Mouse (Mus musculus) Patski (cell line): ENCODE data around the gene Paqr9. TPM values are rescaled to one million over a fixed set of nuclear protein-coding genes. Genes with fewer than 3 reads are reported as not detected.
"Not testable (repeated sequence)": the region's sequence is repeated elsewhere in the genome, so short reads cannot be mapped to it uniquely, and the experiment has no call there.

Experiments used
- ATAC-seq: fragments of 100-300 bp; one replicate; pipeline ENCODE4 v1.8.0; 2021
- CTCF ChIA-PET: fragments of 350-600 bp; sonication (Branson Sonifier 250); formaldehyde crosslinking; loops from one replicate; lab custom pipeline; 2022; ENCODE audit warnings: inconsistent platforms; lab: Charles Lee
- POLR2A ChIA-PET: fragments of 350-600 bp; sonication (Branson Sonifier 250); formaldehyde crosslinking; loops from one replicate; lab custom pipeline; 2022; ENCODE audit warnings: antibody characterized with exemption, inconsistent platforms; lab: Charles Lee
- DNase-seq: peaks from one replicate; pipeline ENCODE4 v3.0.0-alpha.2; 2011; ENCODE audit warnings: low read depth, low spot score
- H3K27me3 ChIP-seq: fragments of 371-371 bp; one replicate; pipeline ENCODE4 v1.5.1; 2021
- CTCF ChIP-seq: fragments of 100-300 bp; IDR thresholded peaks from one replicate; pipeline ENCODE4 v1.5.1; 2021
- in situ Hi-C: fragments of 300-500 bp; cut with MboI; formaldehyde crosslinking; loops from 3 replicates; pipeline ENCODE4 v1.11.1; 2018; ENCODE audit warnings: low pct_unique_long_range_greater_than_20kb, mixed read lengths
- polyA plus RNA-seq: library from polyadenylated mRNA; unstranded; gene quantifications from one replicate; pipeline ENCODE4 v1.2.3, GENCODE M21; 2021

Paqr9 gene
- polyA plus RNA-seq: 1.6 TPM

DNA sequence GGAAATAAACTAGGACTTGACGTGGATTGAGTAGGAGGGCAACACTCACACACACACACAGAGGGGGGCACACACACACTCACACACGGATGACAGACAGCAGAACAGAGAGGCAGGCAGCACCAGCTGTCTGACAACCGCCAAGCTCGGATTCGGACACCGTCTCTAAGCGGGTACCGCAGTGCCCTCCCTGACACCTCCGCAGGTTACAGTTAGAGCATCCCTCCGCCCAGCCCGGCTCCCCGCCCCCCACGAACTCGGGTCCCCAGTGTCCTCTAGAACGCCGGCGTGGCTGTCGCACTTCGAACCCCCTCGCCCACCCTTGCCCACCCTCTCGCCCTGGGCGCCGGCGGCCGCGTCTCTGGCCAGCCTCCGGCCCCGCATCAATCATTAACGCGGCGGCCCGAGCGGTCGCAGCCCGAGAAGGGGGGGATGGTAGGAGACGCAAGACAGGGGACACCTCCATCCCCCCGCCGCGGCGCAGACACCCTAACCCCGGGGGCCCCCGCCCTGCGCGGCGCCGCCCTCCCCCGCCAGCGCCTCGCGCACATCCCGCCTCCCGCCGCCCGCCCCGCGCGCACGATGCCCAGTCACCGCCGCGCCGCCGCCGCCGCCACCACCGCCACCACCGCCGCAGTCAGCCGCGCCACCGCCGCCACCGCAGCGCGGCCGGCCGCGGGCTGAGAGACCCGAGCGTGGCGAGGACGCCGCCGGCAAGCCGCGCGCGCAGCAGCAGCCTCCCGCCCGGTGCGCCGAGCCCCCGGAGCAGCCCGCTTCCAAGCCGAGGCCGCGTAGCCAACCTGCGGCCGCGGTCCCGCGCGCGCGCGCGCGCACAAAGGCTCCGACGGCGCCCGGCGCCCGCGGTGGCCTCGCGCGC lies at the start of gene Paqr9:
Gene Paqr9, plus strand, starts transcription at position 599 of the 877 bp plus-strand sequence.
- in situ Hi-C loops: no loop called here
- DNase-seq (no peak), ATAC-seq (peak; percentile 56)
- no peak for TF ChIP-seq CTCF
- POLR2A ChIA-PET: interaction anchor here (1.0 kb wide), 1 partner anchor 81 kb away, joined by 9 read pairs; no protein-coding TSS in a partner anchor
- no peaks in the 10 kb centered on the region for H3K27me3 ChIP-seq
- CTCF ChIA-PET: interaction anchor here (1.1 kb wide), 1 partner anchor 9 kb away, joined by 3 read pairs; no protein-coding TSS in a partner anchor

DNA sequence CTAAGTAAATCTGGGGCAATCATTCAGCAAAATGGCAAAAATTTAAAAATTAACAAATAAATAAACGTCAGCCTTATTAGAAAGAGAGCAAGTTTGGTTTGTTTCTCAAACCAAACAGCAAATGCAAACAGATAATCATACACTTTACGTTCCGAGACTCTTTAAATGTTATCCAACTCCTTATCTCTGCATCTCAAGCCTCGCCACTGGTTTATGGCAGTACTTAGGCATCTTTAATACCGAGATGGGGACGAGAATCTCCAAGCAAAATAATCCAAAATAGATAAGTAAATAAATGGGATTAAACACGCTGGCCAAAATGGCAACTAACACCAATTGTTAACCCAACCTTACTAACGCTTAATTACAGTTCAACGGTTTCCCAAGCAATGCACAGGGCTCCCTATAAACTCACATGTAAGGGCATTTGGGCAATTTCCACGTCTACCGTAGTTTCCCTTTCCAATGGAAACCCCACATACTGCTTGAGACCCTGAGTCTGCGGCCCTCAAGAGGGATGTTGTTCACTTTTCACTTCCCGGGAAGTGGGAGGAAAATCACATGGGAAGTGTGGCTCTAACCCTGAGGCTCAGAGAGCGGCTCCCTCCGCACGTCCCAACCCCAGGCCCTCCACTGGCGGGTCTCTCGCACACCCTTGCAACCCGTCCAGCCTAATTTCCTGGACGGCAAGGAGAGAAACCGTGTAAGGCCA lies 48.6 kb upstream of the Paqr9 start:
- no peak for TF ChIP-seq CTCF
- in situ Hi-C loops: no loop called here
- ATAC-seq (peak; percentile 9), DNase-seq (no peak)
- CTCF ChIA-PET: no interaction called here
- POLR2A ChIA-PET: interaction anchor here (1.2 kb wide), 1 partner anchor 33 kb away, joined by 5 read pairs; no protein-coding TSS in a partner anchor
- no peaks in the 10 kb centered on the region for H3K27me3 ChIP-seq

DNA sequence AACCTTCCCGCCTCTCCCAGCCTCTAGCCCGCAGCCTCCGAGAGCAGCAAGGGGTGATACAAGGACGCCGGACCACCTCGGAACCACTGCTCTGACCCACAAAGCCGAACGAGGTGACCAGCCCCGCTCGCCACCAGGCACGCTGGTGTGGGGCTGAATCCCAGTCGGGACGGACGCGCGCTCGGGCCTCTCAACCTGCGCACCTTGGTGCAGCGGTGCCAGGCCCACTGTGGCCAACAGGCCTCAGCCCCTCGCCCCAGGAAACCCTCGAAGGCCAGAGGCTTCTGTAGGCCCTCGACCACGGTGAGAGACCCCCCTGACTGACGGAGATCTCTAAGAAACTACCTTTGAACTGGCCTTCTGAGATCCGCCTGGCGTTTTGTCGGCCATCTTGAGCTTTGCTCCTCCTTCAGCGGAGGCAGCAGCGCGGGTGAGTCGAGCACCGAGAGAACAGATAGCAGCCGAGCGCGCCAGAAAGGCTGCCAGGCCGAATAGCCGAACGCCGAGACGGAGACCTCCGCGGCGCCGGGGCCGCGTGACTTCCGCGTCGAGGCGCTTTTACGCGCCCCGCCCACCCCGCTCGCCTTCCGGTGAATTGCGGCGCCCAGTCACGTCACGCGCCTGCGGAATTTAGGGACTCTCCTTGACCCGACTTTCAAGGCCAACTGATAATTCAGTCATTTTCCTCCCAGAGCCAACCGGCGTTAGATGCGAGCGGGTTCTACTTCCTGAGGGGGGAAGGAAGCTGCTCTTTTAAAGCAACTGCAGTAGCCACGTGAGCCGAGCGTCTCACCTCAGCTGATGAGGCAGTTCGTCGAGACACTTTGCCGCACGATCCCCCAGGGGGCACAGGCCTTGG lies 47.8 kb upstream of the Paqr9 start, which contains the start of gene U2surp:
Gene U2surp, minus strand, starts transcription at position 525 of the 859 bp plus-strand sequence.
- TF ChIP-seq CTCF: no peak
- DNase-seq (peak; percentile 74), ATAC-seq (peak; percentile 91)
- CTCF ChIA-PET: no interaction called here
- in situ Hi-C loops: no loop called here
- POLR2A ChIA-PET: interaction anchor here (1.2 kb wide), 1 partner anchor 33 kb away, joined by 5 read pairs; no protein-coding TSS in a partner anchor
- no peaks in the 10 kb centered on the region for H3K27me3 ChIP-seq

DNA sequence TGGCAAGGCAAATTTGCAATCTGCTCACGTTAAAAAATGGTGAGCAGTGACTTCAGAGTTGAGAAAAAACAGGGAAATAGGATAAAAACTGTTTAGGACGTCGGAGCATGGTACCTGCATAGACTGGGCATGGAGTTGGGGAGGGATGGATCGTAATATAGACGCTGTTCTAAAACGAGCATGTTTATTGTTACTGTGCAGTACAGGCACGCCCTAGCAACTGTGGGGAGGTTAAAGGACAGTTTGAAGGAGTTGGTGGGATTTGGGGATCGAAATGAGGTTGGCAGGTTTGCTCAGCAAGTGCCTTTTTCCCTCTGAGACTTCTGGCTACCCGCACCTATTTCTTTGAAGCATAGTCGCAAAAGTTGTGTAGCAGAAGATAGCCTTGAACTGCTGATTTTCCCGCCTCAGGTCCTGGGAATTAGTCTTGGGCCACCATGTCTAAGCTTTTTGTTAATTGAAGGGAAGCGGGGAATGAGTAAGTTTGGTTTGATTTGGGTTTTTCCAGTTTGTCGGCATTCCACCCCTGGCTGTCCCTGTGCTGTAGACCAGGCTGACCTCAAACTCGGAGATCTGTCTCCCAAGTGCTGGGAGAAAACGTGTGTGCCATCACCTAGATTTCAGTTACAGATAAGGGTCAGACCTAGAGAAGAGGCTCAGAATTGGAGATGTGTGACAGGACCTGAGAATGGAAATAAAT lies 47.0 kb upstream of the Paqr9 start:
- CTCF ChIA-PET: no interaction called here

DNA sequence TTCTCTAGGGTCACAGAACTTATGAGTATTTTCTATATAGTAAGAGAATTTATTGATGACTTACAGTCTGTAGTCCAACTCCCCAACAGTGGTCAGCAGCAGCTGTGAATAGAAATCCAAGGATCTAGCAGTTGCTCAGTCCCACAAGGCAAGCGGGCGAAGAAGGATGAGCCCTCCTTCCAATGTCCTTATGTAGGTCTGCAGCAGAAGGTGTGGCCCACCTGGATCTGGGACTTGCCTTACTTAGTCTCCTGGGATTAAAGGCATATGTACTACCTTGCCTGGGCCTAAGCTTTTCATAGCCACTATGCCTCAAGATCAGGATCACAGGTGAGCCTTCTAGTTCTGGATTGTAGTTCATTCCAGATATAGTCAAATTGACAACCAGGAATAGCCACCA lies 45.7 kb upstream of the Paqr9 start:
- DNase-seq: no peak
- TF ChIP-seq CTCF: no peak
- ChIA-PET POLR2A (no interaction called here), CTCF (interaction anchor here (0.8 kb wide), 1 partner anchor 12 kb away, joined by 3 read pairs; no protein-coding TSS in a partner anchor)
- in situ Hi-C loops: no loop called here
- H3K27me3 ChIP-seq: no peaks in the 10 kb centered on the region
- ATAC-seq: no peak

More for the DNA sequence above, 47.0 kb upstream of the Paqr9 start:
- H3K27me3 ChIP-seq: no peaks in the 10 kb centered on the region
- ATAC-seq (no peak), DNase-seq (no peak)
- in situ Hi-C loops: no loop called here
- POLR2A ChIA-PET: interaction anchor here (1.2 kb wide), 1 partner anchor 34 kb away, joined by 5 read pairs; no protein-coding TSS in a partner anchor
- no peak for TF ChIP-seq CTCF

DNA sequence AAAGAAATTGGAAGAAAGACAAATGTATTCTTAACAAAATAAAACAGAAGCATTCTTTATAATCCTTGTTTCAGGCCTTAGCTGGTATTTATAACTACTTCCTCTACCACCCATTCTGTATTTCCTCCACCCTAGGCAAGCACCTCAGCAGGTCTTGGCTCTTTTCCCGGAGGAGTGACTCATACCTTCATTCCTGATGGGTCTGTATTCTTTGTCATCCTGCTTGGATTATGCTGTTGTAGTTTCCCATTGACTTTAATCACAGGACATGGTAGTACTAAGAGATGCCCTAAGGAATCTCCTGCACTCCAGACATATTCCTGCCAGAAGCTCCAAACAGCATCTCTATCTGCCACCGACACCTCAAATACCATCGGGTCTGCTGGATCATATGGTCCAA lies 45.1 kb upstream of the Paqr9 start:
- CTCF ChIA-PET: interaction anchor here (0.8 kb wide), 1 partner anchor 12 kb away, joined by 3 read pairs; no protein-coding TSS in a partner anchor
- H3K27me3 ChIP-seq, ATAC-seq, in situ Hi-C loops: not testable (repeated sequence)
- POLR2A ChIA-PET: interaction anchor here (0.6 kb wide), 1 partner anchor 9 kb away, joined by 3 read pairs; no protein-coding TSS in a partner anchor
- DNase-seq: peak; percentile 58

DNA sequence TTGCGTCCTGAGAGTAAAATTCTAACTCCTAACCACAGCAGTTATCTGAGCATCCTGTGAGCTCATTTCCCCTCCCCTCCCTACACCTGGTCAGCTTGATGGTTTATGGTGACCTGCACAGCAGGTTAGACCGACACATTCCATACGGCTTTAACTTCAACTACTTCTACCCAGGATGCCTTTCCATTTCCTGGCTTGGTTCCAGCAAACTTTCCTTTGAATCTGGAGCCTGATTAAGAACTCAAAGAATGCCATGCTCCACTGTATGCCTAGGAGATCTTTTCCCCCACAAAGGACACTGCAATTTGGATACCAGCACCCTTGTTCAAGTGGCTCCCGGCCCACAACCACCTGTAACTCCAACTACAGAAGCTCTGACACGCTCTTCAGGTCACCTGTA lies 38.9 kb upstream of the Paqr9 start:
- DNase-seq (no peak), ATAC-seq (no peak)
- TF ChIP-seq CTCF: no peak
- ChIA-PET POLR2A (no interaction called here), CTCF (no interaction called here)
- in situ Hi-C loops: no loop called here
- no peaks in the 10 kb centered on the region for H3K27me3 ChIP-seq

DNA sequence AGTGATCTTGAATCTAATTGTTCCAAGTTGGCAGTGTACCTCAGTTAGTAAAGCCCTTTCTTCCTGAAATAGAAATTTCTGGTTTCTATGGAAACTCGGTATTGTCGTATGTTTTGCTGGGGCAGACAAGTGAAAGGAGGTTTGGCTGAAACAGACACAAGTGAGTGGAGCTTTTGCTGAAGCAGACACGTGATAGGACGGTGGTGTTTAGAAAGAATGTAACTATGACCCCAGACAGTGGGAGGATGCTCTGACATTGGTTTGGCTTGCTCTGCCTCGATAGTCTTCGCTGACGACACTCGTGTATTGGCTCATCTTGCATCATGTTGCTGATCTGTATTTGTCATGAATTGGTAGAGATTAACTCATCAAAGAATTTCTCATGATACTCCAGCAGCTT lies 38.4 kb upstream of the Paqr9 start:
- ATAC-seq: no peak
- ChIA-PET CTCF (no interaction called here), POLR2A (interaction anchor here (0.7 kb wide), 1 partner anchor 90 kb away, joined by 4 read pairs; no protein-coding TSS in a partner anchor)
- DNase-seq: no peak
- no peaks in the 10 kb centered on the region for H3K27me3 ChIP-seq
- TF ChIP-seq CTCF: no peak
- in situ Hi-C loops: no loop called here

DNA sequence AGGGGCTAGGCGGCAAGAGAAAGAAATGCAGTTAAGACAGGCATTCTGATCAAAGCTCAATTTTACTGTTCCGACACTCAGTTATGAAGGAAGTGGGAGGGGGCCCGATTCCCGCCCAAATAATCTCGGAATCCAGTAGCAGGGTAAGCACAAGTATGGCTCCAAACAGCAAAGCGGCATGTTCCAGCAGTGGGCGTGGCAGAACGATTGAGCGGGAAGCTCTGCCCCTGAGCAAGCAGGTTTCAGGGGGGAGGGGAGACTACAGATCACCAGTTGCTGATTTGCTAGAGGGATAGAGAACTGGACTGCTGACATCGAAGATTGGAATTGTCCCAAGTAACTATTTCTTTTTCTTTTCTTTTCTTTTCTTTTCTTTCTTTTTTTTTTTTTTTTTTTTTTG lies 37.9 kb upstream of the Paqr9 start:
- in situ Hi-C loops: no loop called here
- ATAC-seq: no peak

More for the DNA sequence above, 37.9 kb upstream of the Paqr9 start:
- POLR2A ChIA-PET: interaction anchor here (0.7 kb wide), 1 partner anchor 90 kb away, joined by 4 read pairs; no protein-coding TSS in a partner anchor
- CTCF ChIA-PET: no interaction called here
- H3K27me3 ChIP-seq: no peaks in the 10 kb centered on the region
- DNase-seq: no peak
- no peak for TF ChIP-seq CTCF
